Mouse (Mus musculus) cerebellum, adult (tissue): Measurements from ENCODE around the gene Pik3ip1.

Experiments used
- ATAC-seq: cut with Nextera tagmentation; 2 replicates; pipeline ENCODE4 v1.9.2; 2017; ENCODE audit warnings: mild to moderate bottlenecking, moderate library complexity, mixed read lengths; ENCODE audit not compliant: insufficient number of reproducible peaks, low FRiP score, low TSS enrichment

Pik3ip1 gene

GRCm38 (mm10) chr11:3329891-3330451 is at the start of gene Pik3ip1:
Pik3ip1 (plus strand) TSS chr11:3330401.
- no peak for ATAC-seq

- ATAC-seq: no peak
Measured at GRCm38 (mm10) chr11:3282887-3283286, 47.3 kb upstream of the Pik3ip1 start.

- ATAC-seq: no peak
Measured at GRCm38 (mm10) chr11:3283645-3284044, 46.6 kb upstream of the Pik3ip1 start.

- no peak for ATAC-seq
Measured at GRCm38 (mm10) chr11:3285940-3286339, 44.3 kb upstream of the Pik3ip1 start.

- ATAC-seq: no peak
Measured at GRCm38 (mm10) chr11:3287131-3287530, 43.1 kb upstream of the Pik3ip1 start.

- ATAC-seq: no peak
Measured at GRCm38 (mm10) chr11:3287921-3288320, 42.3 kb upstream of the Pik3ip1 start.

- 0 out of 2 replicates have a peak, but pooled peaks have one; percentile 7 for ATAC-seq
Measured at GRCm38 (mm10) chr11:3288521-3289301, 41.5 kb upstream of the Pik3ip1 start, which contains the start of gene Patz1. Patz1 (plus strand) TSS chr11:3288874.

- peak; percentile 26; the same call in 1 of the 2 replicates for ATAC-seq
Measured at GRCm38 (mm10) chr11:3289302-3289802, 40.8 kb upstream of the Pik3ip1 start.

GRCm38 (mm10) chr11:3289803-3290639 is 40.2 kb upstream of the Pik3ip1 start:
- ATAC-seq: peak; percentile 45

- ATAC-seq: no peak
Measured at GRCm38 (mm10) chr11:3290640-3291310, 39.4 kb upstream of the Pik3ip1 start.

GRCm38 (mm10) chr11:3291311-3292061 is 38.7 kb upstream of the Pik3ip1 start:
- no peak for ATAC-seq

- no peak for ATAC-seq
Measured at GRCm38 (mm10) chr11:3292062-3292421, 38.2 kb upstream of the Pik3ip1 start.

- ATAC-seq: no peak
Measured at GRCm38 (mm10) chr11:3292711-3293249, 37.4 kb upstream of the Pik3ip1 start.

GRCm38 (mm10) chr11:3293361-3293760 is 36.8 kb upstream of the Pik3ip1 start:
- no peak for ATAC-seq

- no peak for ATAC-seq
Measured at GRCm38 (mm10) chr11:3294641-3295040, 35.6 kb upstream of the Pik3ip1 start.

GRCm38 (mm10) chr11:3296056-3296455 is 34.1 kb upstream of the Pik3ip1 start:
- ATAC-seq: no peak

- ATAC-seq: no peak
Measured at GRCm38 (mm10) chr11:3297871-3298812, 32.1 kb upstream of the Pik3ip1 start.

- ATAC-seq: no peak
Measured at GRCm38 (mm10) chr11:3298813-3299185, 31.4 kb upstream of the Pik3ip1 start.
